Mouse (Mus musculus) hindbrain, embryonic 11.5 days (tissue): ENCODE data around the gene 1110059E24Rik. TPM values are rescaled to one million over a fixed set of nuclear protein-coding genes. Genes with fewer than 3 reads are reported as not detected.
A peak's percentile ranks its signal among the peaks of the same experiment; 100 is the strongest.

Source experiments
- ATAC-seq: fragments of 200-750 bp; cut with Nextera tagmentation; 2 replicates; pipeline ENCODE4 v1.8.0; 2017; ENCODE audit warnings: mild to moderate bottlenecking, moderate TSS enrichment, moderate library complexity; ENCODE audit not compliant: low FRiP score
- DNase-seq: peaks from one replicate; pipeline ENCODE4 v3.0.0-alpha.2; 2015; ENCODE audit warnings: low spot score
- H3K27ac ChIP-seq: fragments of 300-500 bp; sonication (generic); 2 replicates; pipeline ENCODE4 v1.5.1; 2014; ENCODE audit warnings: mild to moderate bottlenecking, low read depth, low read length
- H3K27me3 ChIP-seq: fragments of 300-500 bp; sonication (generic); 2 replicates; pipeline ENCODE4 v1.6.1; 2014; ENCODE audit warnings: mild to moderate bottlenecking, low read length, moderate library complexity, mixed read lengths; ENCODE audit not compliant: control insufficient read depth, insufficient read depth
- H3K36me3 ChIP-seq: fragments of 300-500 bp; sonication (generic); 2 replicates; pipeline ENCODE4 v1.6.1; 2014; ENCODE audit warnings: mild to moderate bottlenecking, low read length, moderate library complexity, mixed read lengths; ENCODE audit not compliant: control insufficient read depth, insufficient read depth
- H3K4me1 ChIP-seq: fragments of 300-500 bp; sonication (generic); replicated peaks from 2 replicates; pipeline ENCODE4 v1.6.1; 2014; ENCODE audit warnings: low read length, mixed read lengths; ENCODE audit not compliant: control insufficient read depth, insufficient read depth
- H3K4me2 ChIP-seq: fragments of 300-500 bp; sonication (generic); replicated peaks from 2 replicates; pipeline ENCODE4 v1.6.1; 2014; ENCODE audit warnings: mild to moderate bottlenecking, low read depth, low read length
- H3K4me3 ChIP-seq: fragments of 300-500 bp; sonication (generic); 2 replicates; pipeline ENCODE4 v1.5.1; 2014; ENCODE audit warnings: low read depth, low read length
- H3K9ac ChIP-seq: fragments of 300-500 bp; sonication (generic); 2 replicates; pipeline ENCODE4 v1.6.1; 2014; ENCODE audit warnings: low read depth, low read length
- H3K9me3 ChIP-seq: fragments of 300-500 bp; sonication (generic); 2 replicates; pipeline ENCODE4 v1.6.1; 2016; ENCODE audit warnings: low read length; ENCODE audit not compliant: control insufficient read depth
- WGBS: fragments of 180-500 bp; shearing (Covaris S2); extraction: QIAGEN DNeasy Blood & Tissue Kit; methylation state at CpG from one replicate; pipeline ENCODE4 v1.1.7; 2014; 5-methylcytosine and 5-hydroxymethylcytosine counted together
- polyA plus RNA-seq: library from polyadenylated mRNA; unstranded; fragments of >200 nt; fragmentation: Nextera tagmentation; extraction: Ambion mirVana; gene quantifications from 2 replicates; pipeline ENCODE4 v1.2.1, GENCODE M21; 2014

Gene 1110059E24Rik
- polyA plus RNA-seq, 1 experiment from 2014 or later: 74.5 TPM

DNA sequence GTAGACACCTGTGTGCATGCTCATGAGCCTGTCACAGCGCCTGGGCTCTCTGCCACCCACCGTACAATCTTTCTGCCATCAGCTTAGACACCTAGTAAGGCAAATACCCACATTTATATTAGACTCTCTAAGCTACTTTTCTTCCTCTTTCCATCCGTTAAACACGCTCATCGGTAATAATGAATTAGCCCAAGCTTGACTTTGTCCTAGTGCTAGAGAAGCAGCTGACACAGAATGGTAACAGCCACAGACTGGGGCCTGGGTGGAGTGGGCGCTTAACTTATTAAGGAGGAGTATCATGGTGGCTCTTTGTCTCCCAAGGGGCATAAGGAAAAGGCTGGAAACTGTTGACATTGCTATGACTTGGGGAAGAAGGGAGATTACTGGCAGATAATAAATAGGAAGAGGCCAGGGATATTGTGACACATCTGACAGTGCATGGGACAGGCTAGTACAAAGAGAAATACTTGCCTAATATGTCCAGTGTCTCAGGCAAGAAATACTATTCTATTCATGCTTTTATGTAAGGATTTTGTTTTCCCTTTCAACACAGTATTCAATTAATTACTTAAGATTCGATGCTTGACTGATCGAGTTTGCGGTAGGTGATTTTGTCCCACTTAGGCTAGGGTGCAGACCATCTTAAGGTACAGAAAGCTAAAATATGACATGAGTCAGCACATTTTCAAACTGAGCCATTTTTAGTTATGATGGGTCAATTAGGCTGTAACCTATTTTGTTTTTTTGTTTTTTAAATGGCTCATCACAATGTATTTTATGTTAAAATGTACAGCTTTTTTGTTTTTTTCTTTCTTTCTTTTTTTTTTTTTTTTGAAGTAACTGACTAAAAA is 40.8 kb downstream of the 1110059E24Rik start:
- no peak for DNase-seq
- Histone ChIP-seq H3K27ac (no peak overlapping the region), H3K4me2 (no peak overlapping the region), H3K27me3 (no peaks in the 10 kb centered on the region), H3K9ac (no peak overlapping the region), H3K36me3 (no peaks in the 10 kb centered on the region), H3K9me3 (no peaks in the 10 kb centered on the region), H3K4me3 (no peak overlapping the region), H3K4me1 (no peaks in the 10 kb centered on the region)
- no peak for ATAC-seq
- WGBS: 85% methylated on average over 9 of the region's 9 CpGs

DNA sequence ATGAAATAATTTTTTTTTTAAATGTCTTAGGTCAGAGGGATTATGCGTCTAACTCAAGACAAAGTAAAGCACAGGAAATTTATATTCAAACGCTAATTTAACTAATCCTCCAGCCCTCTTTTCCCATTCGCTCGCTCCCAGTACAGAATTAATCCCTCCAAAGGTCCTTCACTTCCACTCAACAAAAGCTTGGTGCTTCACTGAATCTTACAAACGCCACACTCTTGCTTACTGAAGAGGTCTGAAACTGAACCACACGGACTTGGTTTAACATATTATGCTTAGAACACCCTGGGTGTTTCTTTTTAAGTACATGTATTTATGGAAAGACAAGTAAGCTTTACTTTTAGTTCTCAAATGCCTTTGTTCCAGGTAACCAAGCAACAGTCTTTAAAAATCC is 41.5 kb downstream of the 1110059E24Rik start:
- Histone ChIP-seq H3K27ac (no peak overlapping the region), H3K9me3 (no peaks in the 10 kb centered on the region), H3K27me3 (no peaks in the 10 kb centered on the region), H3K4me3 (no peak overlapping the region), H3K4me2 (no peak overlapping the region), H3K4me1 (no peaks in the 10 kb centered on the region), H3K9ac (no peak overlapping the region), H3K36me3 (no peaks in the 10 kb centered on the region)
- 63% methylated on average over 6 of the region's 6 CpGs for WGBS
- DNase-seq (no peak), ATAC-seq (no peak)

DNA sequence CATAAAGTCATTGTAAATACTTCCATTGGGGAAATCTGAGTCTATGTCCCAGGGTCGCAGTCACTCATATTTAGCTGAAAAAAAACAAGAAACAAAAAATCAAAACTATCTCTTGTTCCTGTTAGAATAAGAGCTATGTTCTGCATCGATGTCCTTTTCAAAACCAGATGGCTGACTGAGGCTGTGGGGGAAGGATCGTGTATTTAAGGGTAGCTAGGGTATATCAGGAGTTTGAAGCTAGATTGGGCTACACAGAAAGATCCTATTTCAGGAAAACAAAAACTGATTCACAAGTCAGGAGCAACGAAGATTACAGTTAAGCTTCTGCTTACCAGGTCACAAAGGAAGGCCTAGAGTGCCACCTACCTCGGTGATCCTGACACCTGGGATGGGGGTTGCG is 42.5 kb downstream of the 1110059E24Rik start:
- no peak overlapping the region for H3K4me2 ChIP-seq
- no peaks in the 10 kb centered on the region for H3K36me3 ChIP-seq
- no peak overlapping the region for H3K9ac ChIP-seq
- no peaks in the 10 kb centered on the region for H3K9me3 ChIP-seq
- H3K4me3 ChIP-seq: no peak overlapping the region
- no peak for DNase-seq
- H3K4me1 ChIP-seq: no peaks in the 10 kb centered on the region
- no peak for ATAC-seq
- no peak overlapping the region for H3K27ac ChIP-seq
- 76% methylated on average over 6 of the region's 6 CpGs for WGBS
- H3K27me3 ChIP-seq: no peaks in the 10 kb centered on the region

DNA sequence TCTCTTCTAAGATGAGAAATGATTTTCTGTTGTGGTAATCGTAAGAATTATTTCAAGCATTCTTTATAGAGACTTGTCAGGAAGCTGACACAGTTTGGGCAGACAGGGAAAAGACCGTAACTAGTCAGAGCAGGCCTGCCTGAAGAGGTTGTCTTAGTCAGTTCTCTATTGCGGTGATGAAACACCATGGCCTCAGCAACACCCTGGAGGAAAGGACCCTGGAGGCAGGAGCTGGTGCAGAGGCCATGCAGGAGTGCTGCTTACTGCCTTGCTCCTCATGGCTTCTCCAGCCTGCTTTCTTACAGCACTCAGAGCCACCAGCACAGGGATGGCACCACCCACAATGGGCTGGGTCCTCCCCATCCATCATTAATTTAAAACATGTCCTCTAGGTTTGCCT is 47.5 kb downstream of the 1110059E24Rik start:
- 94% methylated on average over 3 of the region's 3 CpGs for WGBS
- no peaks in the 10 kb centered on the region for H3K9me3 ChIP-seq
- no peak for DNase-seq

DNA sequence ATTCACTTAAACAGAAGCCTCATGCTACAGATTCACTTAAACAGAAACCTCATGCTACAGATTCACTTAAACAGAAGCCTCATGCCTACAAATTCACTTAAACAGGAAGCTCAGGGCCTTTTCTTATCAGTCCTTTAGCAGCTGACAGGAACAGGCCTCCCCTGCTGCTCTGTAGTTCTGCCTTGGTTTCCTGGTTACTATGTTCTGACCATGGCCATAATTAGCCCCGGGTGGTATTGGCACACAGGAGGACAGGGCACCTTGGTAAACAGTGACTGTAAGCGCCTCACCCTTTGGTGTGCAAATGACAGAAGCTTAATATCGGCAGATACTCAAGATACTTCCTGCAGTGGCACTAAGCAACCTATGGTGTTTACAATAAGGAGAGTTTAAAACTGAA is 48.9 kb downstream of the 1110059E24Rik start:
- Histone ChIP-seq H3K27ac (no peak overlapping the region), H3K9ac (no peak overlapping the region), H3K27me3 (no peaks in the 10 kb centered on the region), H3K4me2 (no peak overlapping the region), H3K4me3 (no peak overlapping the region), H3K36me3 (no peaks in the 10 kb centered on the region), H3K4me1 (0 out of 2 replicates have a peak, but pooled peaks cover 2% of the 10 kb centered on the region), H3K9me3 (no peaks in the 10 kb centered on the region)
- ATAC-seq: no peak
- DNase-seq: no peak
- WGBS: 63% methylated on average over 3 of the region's 3 CpGs

More for the DNA sequence above, 47.5 kb downstream of the 1110059E24Rik start:
- H3K4me1 ChIP-seq: 0 out of 2 replicates have a peak, but pooled peaks cover 2% of the 10 kb centered on the region
- H3K4me3 ChIP-seq: no peak overlapping the region
- H3K36me3 ChIP-seq: no peaks in the 10 kb centered on the region
- no peak overlapping the region for H3K9ac ChIP-seq
- H3K4me2 ChIP-seq: no peak overlapping the region
- H3K27ac ChIP-seq: no peak overlapping the region
- ATAC-seq: no peak
- no peaks in the 10 kb centered on the region for H3K27me3 ChIP-seq

DNA sequence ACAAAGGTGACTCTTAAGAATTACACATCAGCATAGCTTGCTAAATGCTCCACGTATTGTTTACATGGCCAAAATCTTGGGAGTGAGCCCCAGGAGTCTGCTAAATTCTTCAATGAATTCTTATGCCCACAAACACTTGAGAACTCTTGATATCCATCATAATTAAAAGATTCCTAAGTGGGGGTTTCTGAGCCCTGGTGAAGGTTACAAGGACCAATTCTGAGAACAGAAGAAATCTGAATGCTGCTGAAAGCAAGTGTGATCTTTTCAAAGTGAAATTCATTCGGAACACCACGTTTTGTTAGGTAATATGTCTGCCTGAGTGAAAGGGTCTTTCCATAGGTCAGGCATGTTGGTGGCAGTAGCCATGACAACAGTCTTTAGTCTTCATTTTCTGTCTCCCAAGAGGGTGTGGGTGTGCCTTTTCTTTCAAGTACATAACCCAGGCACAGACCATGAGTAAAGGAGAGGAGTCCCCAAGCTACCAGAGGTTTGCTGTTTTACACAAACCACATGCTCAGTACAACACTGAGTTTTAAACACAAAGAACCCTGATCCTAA is 51.2 kb downstream of the 1110059E24Rik start:
- ATAC-seq (peak; percentile 65), DNase-seq (peak; percentile 35)
- no peaks in the 10 kb centered on the region for H3K27me3 ChIP-seq
- H3K9ac ChIP-seq: no peak overlapping the region
- no peak overlapping the region for H3K4me3 ChIP-seq
- 0 out of 2 replicates have a peak, but pooled peaks cover 2% of the 10 kb centered on the region for H3K4me1 ChIP-seq
- H3K27ac ChIP-seq: no peak overlapping the region
- no peaks in the 10 kb centered on the region for H3K9me3 ChIP-seq
- 37% methylated on average over 3 of the region's 3 CpGs for WGBS
- H3K36me3 ChIP-seq: no peaks in the 10 kb centered on the region
- no peak overlapping the region for H3K4me2 ChIP-seq

GRCm38 (mm10) chr19:21598659-21599352 is 54.0 kb downstream of the 1110059E24Rik start:
- Histone ChIP-seq H3K4me3 (no peak overlapping the region), H3K36me3 (no peaks in the 10 kb centered on the region), H3K4me2 (no peak overlapping the region), H3K9me3 (no peaks in the 10 kb centered on the region), H3K9ac (no peak overlapping the region), H3K27ac (no peak overlapping the region), H3K27me3 (no peaks in the 10 kb centered on the region), H3K4me1 (0 out of 2 replicates have a peak, but pooled peaks cover 2% of the 10 kb centered on the region)
- ATAC-seq (no peak), DNase-seq (no peak)
- 86% methylated on average over 8 of the region's 8 CpGs for WGBS

GRCm38 (mm10) chr19:21594676-21595075 is 58.1 kb downstream of the 1110059E24Rik start:
- no peaks in the 10 kb centered on the region for H3K36me3 ChIP-seq
- no peak overlapping the region for H3K4me3 ChIP-seq
- no peaks in the 10 kb centered on the region for H3K27me3 ChIP-seq
- H3K9me3 ChIP-seq: no peaks in the 10 kb centered on the region
- H3K9ac ChIP-seq: no peak overlapping the region
- ATAC-seq: no peak
- DNase-seq: no peak
- WGBS: 100% methylated on average over 1 of the region's 1 CpGs
- no peak overlapping the region for H3K27ac ChIP-seq
- H3K4me2 ChIP-seq: no peak overlapping the region
- H3K4me1 ChIP-seq: no peaks in the 10 kb centered on the region
